10 mouse cellular contexts compared by ENCODE assay signal in the genomic region with DNA sequence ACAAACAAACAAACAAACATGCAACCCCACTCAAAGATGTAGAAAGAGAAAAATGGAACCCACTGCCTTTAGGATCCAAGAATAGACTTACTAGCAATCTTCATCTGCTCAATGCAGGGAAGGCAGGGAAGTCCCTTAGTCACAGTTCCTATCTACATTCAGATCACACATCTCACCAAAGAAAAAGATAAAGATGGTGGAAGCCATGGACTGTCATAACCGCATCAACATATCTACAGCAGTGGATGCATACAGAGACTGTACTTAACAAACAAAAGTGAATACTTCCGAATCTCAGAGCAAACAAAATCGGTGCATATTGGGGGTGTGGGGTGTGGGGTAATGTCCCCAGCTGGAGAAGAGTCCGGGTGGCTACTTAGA.
A peak's percentile ranks its signal among the peaks of the same experiment; 100 is the strongest.
DNase-seq lines count a peak whose midpoint lies in the region; ATAC-seq lines count a peak whose summit lies in the region.
"Had no signal": no experiment of that assay in that cellular context is flagged by ENCODE, and none has a peak within 500 bp of the region (broad histone marks: within the 10 kb centered on the region; RNA-seq: fewer than 3 reads in every experiment).

No protein-coding gene starts in this region.

- H3K4me1 ChIP-seq in heart, embryonic 10.5 days = peaks cover 24% of the 10 kb centered on the region
- H3K4me1 ChIP-seq in lung, embryonic 15.5 days = peaks cover 10% of the 10 kb centered on the region; the same call in 1 of the 2 replicates
- peaks cover 15% of the 10 kb centered on the region; the same call in 1 of the 2 replicates for H3K4me1 ChIP-seq in intestine, embryonic 14.5 days (replicated peaks; ENCODE audit: control insufficient read depth, insufficient read depth, low read length)
- peaks cover 22% of the 10 kb centered on the region for H3K4me1 ChIP-seq in stomach, embryonic 15.5 days

- peak overlapping the region; percentile 43; the same call in 1 of the 2 replicates for H3K4me3 ChIP-seq in heart, embryonic 10.5 days
- H3K4me3 ChIP-seq in lung, embryonic 15.5 days = no peak overlapping the region
- no peak overlapping the region for H3K4me3 ChIP-seq in intestine, embryonic 14.5 days (ENCODE audit: low read depth, low read length)
- no peak overlapping the region for H3K4me3 ChIP-seq in stomach, embryonic 15.5 days (replicated peaks)
- H3K4me3 ChIP-seq: midbrain, embryonic 13.5 days had no signal

- H3K27ac ChIP-seq in heart, embryonic 10.5 days = peak overlapping the region; percentile 62
- no peak overlapping the region for H3K27ac ChIP-seq in lung, embryonic 15.5 days
- H3K27ac ChIP-seq in intestine, embryonic 14.5 days (ENCODE audit: low read depth) = no peak overlapping the region
- peak overlapping the region; percentile 54; the same call in 1 of the 2 replicates for H3K27ac ChIP-seq in stomach, embryonic 15.5 days
- H3K27ac ChIP-seq: midbrain, embryonic 13.5 days had no signal

- DNase-seq in heart, embryonic 10.5 days (ENCODE audit: low spot score) = no peak
- no peak for DNase-seq in heart, postnatal 36 days
- DNase-seq in lung, postnatal 25 days (ENCODE audit: low spot score) = no peak
- no peak for DNase-seq in intestine, embryonic 14.5 days (ENCODE audit: low spot score)
- DNase-seq in adrenal gland, adult 18-20 months (ENCODE audit: low spot score in 2 of 2) = no peak
- DNase-seq in layer of hippocampus, adult 9-10 months (ENCODE audit: low spot score) = no peak
- DNase-seq: adrenal gland, postnatal 25 days had no signal

- intact Hi-C loops in heart, postnatal 36 days (cut with DNase I) = no loop called here

- peaks cover 28% of the 10 kb centered on the region for H3K27me3 ChIP-seq in heart, embryonic 10.5 days (ENCODE audit: insufficient read depth, poor library complexity, severe bottlenecking)
- no peaks in the 10 kb centered on the region for H3K27me3 ChIP-seq in lung, embryonic 15.5 days
- H3K27me3 ChIP-seq in intestine, embryonic 14.5 days (replicated peaks; ENCODE audit: control insufficient read depth, insufficient read depth, low read length) = no peaks in the 10 kb centered on the region
- no peaks in the 10 kb centered on the region for H3K27me3 ChIP-seq in stomach, embryonic 15.5 days (replicated peaks)
- H3K27me3 ChIP-seq: midbrain, embryonic 13.5 days had no signal

- ATAC-seq in lung, embryonic 15.5 days (ENCODE audit: borderline replicate concordance, extremely low read depth, low FRiP score, low TSS enrichment) = no peak
- no peak for ATAC-seq in intestine, embryonic 14.5 days (replicated peaks; ENCODE audit: low FRiP score, low TSS enrichment, low read depth)
- ATAC-seq in stomach, embryonic 15.5 days (ENCODE audit: insufficient read depth, low FRiP score, low read depth) = no peak

- H3K9ac ChIP-seq in lung, embryonic 15.5 days = no peak overlapping the region
- H3K9ac ChIP-seq in intestine, embryonic 14.5 days (ENCODE audit: low read length) = no peak overlapping the region
- H3K9ac ChIP-seq in stomach, embryonic 15.5 days = no peak overlapping the region

- H3K36me3 ChIP-seq in heart, embryonic 10.5 days = no peaks in the 10 kb centered on the region
- no peaks in the 10 kb centered on the region for H3K36me3 ChIP-seq in lung, embryonic 15.5 days
- H3K36me3 ChIP-seq in intestine, embryonic 14.5 days (ENCODE audit: control insufficient read depth, insufficient read depth, low read length) = no peaks in the 10 kb centered on the region
- H3K36me3 ChIP-seq in stomach, embryonic 15.5 days = no peaks in the 10 kb centered on the region
- H3K36me3 ChIP-seq: midbrain, embryonic 13.5 days had no signal

- 91% methylated on average over 4 of the region's 4 CpGs for WGBS in heart, embryonic 10.5 days
- 66% methylated on average over 4 of the region's 4 CpGs for WGBS in lung, embryonic 15.5 days
- WGBS in intestine, embryonic 14.5 days = 85% methylated on average over 4 of the region's 4 CpGs
- WGBS in stomach, embryonic 15.5 days = 69% methylated on average over 4 of the region's 4 CpGs

- H3K9me3 ChIP-seq in heart, embryonic 10.5 days = no peaks in the 10 kb centered on the region
- H3K9me3 ChIP-seq in lung, embryonic 15.5 days = no peaks in the 10 kb centered on the region
- no peaks in the 10 kb centered on the region for H3K9me3 ChIP-seq in intestine, embryonic 14.5 days (ENCODE audit: control insufficient read depth, low read length)
- no peaks in the 10 kb centered on the region for H3K9me3 ChIP-seq in stomach, embryonic 15.5 days
- H3K9me3 ChIP-seq: midbrain, embryonic 13.5 days had no signal

- peak overlapping the region; percentile 46; the same call in 1 of the 2 replicates for H3K4me2 ChIP-seq in lung, embryonic 15.5 days
- H3K4me2 ChIP-seq in intestine, embryonic 14.5 days (ENCODE audit: low read length) = peak overlapping the region; percentile 37
- peak overlapping the region; percentile 45 for H3K4me2 ChIP-seq in stomach, embryonic 15.5 days

Comparison
In these comparisons a context has a peak if more than half of its experiments do, and no peak if none do; other contexts are left out.
1. H3K27ac ChIP-seq: peak in heart, embryonic 10.5 days (single experiment) and stomach, embryonic 15.5 days (single experiment); none in lung, embryonic 15.5 days (single experiment) and intestine, embryonic 14.5 days (single experiment).
2. Peak in every context shown above with its lines, with median percentiles within 50 percentile points of each other: H3K4me2 ChIP-seq.